Mouse (Mus musculus) bone marrow, adult 2 months (tissue): Measurements from ENCODE around the gene Srf.

Experiments used
- CTCF ChIP-seq: fragments of 200-500 bp; IDR thresholded peaks from 2 replicates; pipeline ENCODE4 v1.5.1; 2011; ENCODE audit warnings: low read length, control low read depth; ENCODE audit not compliant: control insufficient read depth, insufficient read depth
- POLR2A ChIP-seq: fragments of 200-500 bp; IDR thresholded peaks from 2 replicates; pipeline ENCODE4 v1.6.1; 2011; ENCODE audit warnings: low read depth, mild to moderate bottlenecking, control low read depth, low read length, borderline replicate concordance; ENCODE audit not compliant: control insufficient read depth

GRCm38 (mm10) chr17:46554977-46555672, 850 bp downstream of the Srf start:
- TF ChIP-seq CTCF (no peak), POLR2A (no peak)
